In the genomic region with DNA sequence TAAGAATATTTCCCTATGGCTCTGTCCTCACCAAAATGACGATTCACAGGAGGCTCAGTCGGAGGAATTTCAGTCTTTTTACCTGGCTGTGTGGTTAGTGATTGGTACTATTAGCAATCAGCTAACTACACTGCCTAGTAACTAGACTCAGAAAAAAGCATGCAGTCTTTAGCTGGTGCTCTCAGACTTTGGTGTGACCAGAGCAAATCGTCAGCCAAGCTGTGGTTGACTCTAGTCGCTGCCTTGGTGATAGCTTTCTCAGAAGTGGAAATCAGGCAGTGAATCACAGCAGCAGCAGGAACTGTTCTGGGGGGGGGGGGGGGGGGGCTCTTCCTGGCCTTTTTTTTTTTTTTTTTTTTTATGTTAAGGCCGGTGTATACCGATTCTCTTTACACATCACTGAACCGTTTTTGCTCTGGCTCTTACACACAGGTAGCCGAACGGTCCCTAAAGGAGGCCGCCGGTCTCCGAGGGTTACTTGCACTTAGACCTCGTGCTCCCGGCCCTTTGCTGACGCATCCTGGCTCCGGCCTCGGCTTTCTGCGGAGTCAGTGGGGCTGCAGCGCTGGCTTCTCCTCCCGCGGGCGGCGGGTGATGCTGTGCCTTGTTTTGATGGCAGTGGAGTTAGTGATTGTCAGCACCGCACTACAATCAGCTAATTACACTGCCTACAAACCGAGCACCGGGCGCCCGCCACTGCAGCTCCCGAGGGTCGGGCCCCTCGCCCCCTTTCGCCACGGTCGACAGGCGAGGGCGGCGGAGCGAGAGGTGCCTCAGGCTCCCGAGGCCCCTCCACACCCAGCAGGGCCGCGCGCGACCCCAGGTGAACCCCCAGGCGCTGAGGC, we compare ENCODE assay signal across 8 mouse cellular contexts. TPM values are rescaled to one million over a fixed set of nuclear protein-coding genes. Genes with fewer than 3 reads are reported as not detected.
DNase-seq lines count a peak whose midpoint lies in the region; ATAC-seq and TF ChIP-seq lines count a peak whose summit lies in the region.

No protein-coding gene starts in this region.

- 2% methylated on average over 44 of the region's 44 CpGs for WGBS in embryonic facial prominence, embryonic 15.5 days
- 4% methylated on average over 35 of the region's 44 CpGs for WGBS in heart, embryonic 14.5 days
- 2% methylated on average over 43 of the region's 44 CpGs for WGBS in kidney, postnatal 0 days
- WGBS in liver, embryonic 16.5 days (ENCODE audit: insufficient replicate concordance): 1% methylated on average over 44 of the region's 44 CpGs
- WGBS in neural tube, embryonic 15.5 days: 1% methylated on average over 44 of the region's 44 CpGs

- peaks cover 19% of the 10 kb centered on the region for H3K4me1 ChIP-seq in embryonic facial prominence, embryonic 15.5 days
- H3K4me1 ChIP-seq in heart, embryonic 14.5 days (ENCODE audit: control insufficient read depth in 2 of 2, insufficient read depth in 2 of 2, low read length in 2 of 2): peaks cover 2 to 12% of the 10 kb centered on the region in 2 experiments; a peak in 2 of 4 replicates
- peaks cover 8% of the 10 kb centered on the region; the same call in 1 of the 2 replicates for H3K4me1 ChIP-seq in kidney, postnatal 0 days (replicated peaks; ENCODE audit: insufficient read depth, low read length)
- H3K4me1 ChIP-seq in liver, embryonic 16.5 days (ENCODE audit: control insufficient read depth, low read depth, low read length): no peaks in the 10 kb centered on the region
- peaks cover 22% of the 10 kb centered on the region for H3K4me1 ChIP-seq in neural tube, embryonic 15.5 days

- no peaks in the 10 kb centered on the region for H3K9me3 ChIP-seq in embryonic facial prominence, embryonic 15.5 days (replicated peaks)
- H3K9me3 ChIP-seq in heart, embryonic 14.5 days (ENCODE audit: control insufficient read depth, low read length): no peaks in the 10 kb centered on the region
- H3K9me3 ChIP-seq in kidney, postnatal 0 days (replicated peaks; ENCODE audit: low read length): no peaks in the 10 kb centered on the region
- H3K9me3 ChIP-seq in liver, embryonic 16.5 days (replicated peaks; ENCODE audit: control insufficient read depth, low read length): no peaks in the 10 kb centered on the region
- H3K9me3 ChIP-seq in neural tube, embryonic 15.5 days (replicated peaks): no peaks in the 10 kb centered on the region

- peak; percentile 9 for DNase-seq in CD4-positive helper T cell, adult 2 months (ENCODE audit: low read depth, low spot score)
- DNase-seq in adrenal gland, postnatal 14 days: peak; percentile 83
- DNase-seq in kidney, postnatal 0 days (ENCODE audit: low spot score): peak; percentile 60
- DNase-seq in urinary bladder, postnatal 36 days (ENCODE audit: low spot score in 2 of 2): peak; percentile 40 to 48

- H3K27me3 ChIP-seq in embryonic facial prominence, embryonic 15.5 days: peaks cover 7% of the 10 kb centered on the region; the same call in 1 of the 2 replicates
- 0 out of 2 replicates have a peak, but pooled peaks cover 6% of the 10 kb centered on the region for H3K27me3 ChIP-seq in heart, embryonic 14.5 days (ENCODE audit: control insufficient read depth, insufficient read depth, low read length)
- H3K27me3 ChIP-seq in kidney, postnatal 0 days (ENCODE audit: insufficient read depth, low read length): no peaks in the 10 kb centered on the region
- H3K27me3 ChIP-seq in liver, embryonic 16.5 days (ENCODE audit: control insufficient read depth, insufficient read depth, low read depth, low read length): peaks cover 42% of the 10 kb centered on the region
- H3K27me3 ChIP-seq in neural tube, embryonic 15.5 days (replicated peaks): peaks cover 12% of the 10 kb centered on the region; the same call in 1 of the 2 replicates

- peak overlapping the region; percentile 52 for H3K4me3 ChIP-seq in embryonic facial prominence, embryonic 15.5 days (replicated peaks)
- H3K4me3 ChIP-seq in heart, embryonic 14.5 days (ENCODE audit: control insufficient read depth in 1 of 2, insufficient read depth in 1 of 2, low read depth in 1 of 2, low read length in 2 of 2): peak overlapping the region; percentile 54 to 61
- H3K4me3 ChIP-seq in kidney, postnatal 0 days (replicated peaks; ENCODE audit: low read depth, low read length): peak overlapping the region; percentile 46
- H3K4me3 ChIP-seq in liver, embryonic 16.5 days (ENCODE audit: low read depth, low read length): peak overlapping the region; percentile 45
- peak overlapping the region; percentile 60 for H3K4me3 ChIP-seq in neural tube, embryonic 15.5 days (replicated peaks)

- TF ChIP-seq CTCF in kidney, postnatal 0 days (IDR thresholded peaks at IDR 0.05; ENCODE audit: low read depth): no peak

- peak; percentile 43; the same call in 1 of the 2 replicates for ATAC-seq in embryonic facial prominence, embryonic 15.5 days (ENCODE audit: insufficient number of reproducible peaks, low FRiP score, low TSS enrichment, low read depth)
- no peak for ATAC-seq in heart, embryonic 14.5 days (ENCODE audit: insufficient number of reproducible peaks, insufficient read depth, low FRiP score, low read depth)
- ATAC-seq in kidney, postnatal 0 days (replicated peaks; ENCODE audit: low FRiP score, low read depth): peak; percentile 60
- no peak for ATAC-seq in liver, embryonic 16.5 days (ENCODE audit: low read depth)
- ATAC-seq in neural tube, embryonic 15.5 days (ENCODE audit: low FRiP score): peak; percentile 87

- H3K36me3 ChIP-seq in embryonic facial prominence, embryonic 15.5 days: no peaks in the 10 kb centered on the region
- no peaks in the 10 kb centered on the region for H3K36me3 ChIP-seq in heart, embryonic 14.5 days (ENCODE audit: control insufficient read depth, insufficient read depth, low read length)
- no peaks in the 10 kb centered on the region for H3K36me3 ChIP-seq in kidney, postnatal 0 days (ENCODE audit: insufficient read depth, low read length)
- H3K36me3 ChIP-seq in liver, embryonic 16.5 days (ENCODE audit: control insufficient read depth, insufficient read depth): no peaks in the 10 kb centered on the region
- H3K36me3 ChIP-seq in neural tube, embryonic 15.5 days: no peaks in the 10 kb centered on the region

- no peak overlapping the region for H3K27ac ChIP-seq in embryonic facial prominence, embryonic 15.5 days (replicated peaks)
- no peak overlapping the region for H3K27ac ChIP-seq in heart, embryonic 14.5 days (replicated peaks in 1 of 2; ENCODE audit: control insufficient read depth in 1 of 2, insufficient read depth in 1 of 2, low read depth in 2 of 2, low read length in 2 of 2)
- no peak overlapping the region for H3K27ac ChIP-seq in kidney, postnatal 0 days
- no peak overlapping the region for H3K27ac ChIP-seq in liver, embryonic 16.5 days (ENCODE audit: low read length)
- 0 out of 2 replicates have a peak overlapping the region, but pooled peaks have one; percentile 18 for H3K27ac ChIP-seq in neural tube, embryonic 15.5 days (replicated peaks)

- H3K4me2 ChIP-seq in embryonic facial prominence, embryonic 15.5 days (replicated peaks): peak overlapping the region; percentile 99
- H3K4me2 ChIP-seq in heart, embryonic 14.5 days (ENCODE audit: low read length): peak overlapping the region; percentile 100
- peak overlapping the region; percentile 96 for H3K4me2 ChIP-seq in kidney, postnatal 0 days (ENCODE audit: low read length)
- H3K4me2 ChIP-seq in liver, embryonic 16.5 days (ENCODE audit: low read depth, low read length): peak overlapping the region; percentile 68
- peak overlapping the region; percentile 100 for H3K4me2 ChIP-seq in neural tube, embryonic 15.5 days

- peak overlapping the region; percentile 29 for H3K9ac ChIP-seq in embryonic facial prominence, embryonic 15.5 days
- peak overlapping the region; percentile 71 for H3K9ac ChIP-seq in heart, embryonic 14.5 days (ENCODE audit: low read length)
- H3K9ac ChIP-seq in kidney, postnatal 0 days (ENCODE audit: low read depth, low read length): peak overlapping the region; percentile 50
- no peak overlapping the region for H3K9ac ChIP-seq in liver, embryonic 16.5 days (ENCODE audit: low read depth, low read length)
- peak overlapping the region; percentile 72 for H3K9ac ChIP-seq in neural tube, embryonic 15.5 days (replicated peaks)

RNA-seq across cellular contexts. Expression of gene 4833427G06Rik, which starts 1.3 kb away (rescaled TPM):
- not detected in 2 replicates for total RNA-seq in adrenal gland, postnatal 14 days (2021)
- 3.9 and 12.7 TPM in 2 replicates for polyA plus RNA-seq in embryonic facial prominence, embryonic 15.5 days (2015; fragmentation: Nextera tagmentation; extraction: Ambion mirVana)
- polyA plus RNA-seq in heart, embryonic 14.5 days (2014; fragmentation: Nextera tagmentation; extraction: Ambion mirVana): not detected in 2 replicates
- 0.14 TPM in 1 of 2 replicates, not detected in the other for polyA plus RNA-seq in kidney, postnatal 0 days (2015; fragmentation: Nextera tagmentation; extraction: Ambion mirVana)
- not detected in 2 replicates for polyA plus RNA-seq in liver, embryonic 16.5 days (2015; fragmentation: Nextera tagmentation; extraction: Ambion mirVana)
- polyA plus RNA-seq in neural tube, embryonic 15.5 days (2015; fragmentation: Nextera tagmentation; extraction: Ambion mirVana): 0.37 TPM in 2 replicates

RNA-seq across cellular contexts. Expression of gene Layn, which starts 26.3 kb away (rescaled TPM):
- total RNA-seq in adrenal gland, postnatal 14 days (2021): 8.2 and 8.6 TPM in 2 replicates
- polyA plus RNA-seq in embryonic facial prominence, embryonic 15.5 days (2015; fragmentation: Nextera tagmentation; extraction: Ambion mirVana): 6.2 and 6.7 TPM in 2 replicates
- 11.5 and 11.6 TPM in 2 replicates for polyA plus RNA-seq in heart, embryonic 14.5 days (2014; fragmentation: Nextera tagmentation; extraction: Ambion mirVana)
- polyA plus RNA-seq in kidney, postnatal 0 days (2015; fragmentation: Nextera tagmentation; extraction: Ambion mirVana): 8.0 and 8.5 TPM in 2 replicates
- polyA plus RNA-seq in liver, embryonic 16.5 days (2015; fragmentation: Nextera tagmentation; extraction: Ambion mirVana): 1.3 and 1.4 TPM in 2 replicates
- polyA plus RNA-seq in neural tube, embryonic 15.5 days (2015; fragmentation: Nextera tagmentation; extraction: Ambion mirVana): 5.2 and 5.6 TPM in 2 replicates

RNA-seq across cellular contexts. Expression of gene Btg4, which starts 42.5 kb away (rescaled TPM):
- total RNA-seq in adrenal gland, postnatal 14 days (2021): not detected in 2 replicates
- 0.80 and 2.0 TPM in 2 replicates for polyA plus RNA-seq in embryonic facial prominence, embryonic 15.5 days (2015; fragmentation: Nextera tagmentation; extraction: Ambion mirVana)
- not detected in 2 replicates for polyA plus RNA-seq in heart, embryonic 14.5 days (2014; fragmentation: Nextera tagmentation; extraction: Ambion mirVana)
- polyA plus RNA-seq in kidney, postnatal 0 days (2015; fragmentation: Nextera tagmentation; extraction: Ambion mirVana): not detected in 2 replicates
- not detected in 2 replicates for polyA plus RNA-seq in liver, embryonic 16.5 days (2015; fragmentation: Nextera tagmentation; extraction: Ambion mirVana)
- polyA plus RNA-seq in neural tube, embryonic 15.5 days (2015; fragmentation: Nextera tagmentation; extraction: Ambion mirVana): not detected in 2 replicates

Comparison
In these comparisons a context has a peak if more than half of its experiments do, and no peak if none do; other contexts are left out.
1. DNase-seq: peak in every context shown above with its lines; median percentile 83 in adrenal gland, postnatal 14 days; 60 in kidney, postnatal 0 days; 44 in urinary bladder, postnatal 36 days; 9 in CD4-positive helper T cell, adult 2 months.
2. ATAC-seq: peak in embryonic facial prominence, embryonic 15.5 days (single experiment), kidney, postnatal 0 days (single experiment) and neural tube, embryonic 15.5 days (single experiment); none in heart, embryonic 14.5 days (single experiment) and liver, embryonic 16.5 days (single experiment).
3. Peak in every context shown above with its lines, with median percentiles within 50 percentile points of each other: H3K4me2 ChIP-seq and H3K4me3 ChIP-seq.